Mouse (Mus musculus) left cerebral cortex, adult 2 months (tissue): ENCODE results near the gene Phf21a. TPM values are rescaled to one million over a fixed set of nuclear protein-coding genes. Genes with fewer than 3 reads are reported as not detected.

ENCODE experiments used
- DNase-seq, 2 experiments: peaks; one replicate each; pipeline ENCODE4 v3.0.0; 2021 to 2022; ENCODE audit warnings: low spot score in 2 of 2, mixed read lengths in 1 of 2; ENCODE audit errors: extremely low spot score in 1 of 2
- H3K27ac ChIP-seq: fragments of 200-600 bp; 2 replicates; pipeline ENCODE4 v1.8.1; 2022
- H3K4me3 ChIP-seq: fragments of 200-600 bp; 2 replicates; pipeline ENCODE4 v1.8.1; 2022
- CTCF ChIP-seq: fragments of 200-600 bp; IDR thresholded peaks from 2 replicates; pipeline ENCODE4 v1.8.1; 2022; ENCODE audit warnings: antibody characterized with exemption, mild to moderate bottlenecking, moderate library complexity
- intact Hi-C: fragments of 180-260 bp; cut with DNase I; formaldehyde crosslinking; loops from one replicate; pipeline ENCODE4 v1.15.1; 2025
- total RNA-seq, 2 experiments: library from RNA; stranded (reverse); gene quantifications; 2 replicates each; pipeline ENCODE4 v1.2.3; 2021

The Phf21a gene
- total RNA-seq, 2 experiments from 2014 or later = 124 to 153 TPM

GRCm38 (mm10) chr2:92059481-92060220 is 33.3 kb upstream of the Phf21a start:
- intact Hi-C loops = loop anchor here (5.0 to 10.0 kb wide), 4 partner anchors 112 to 373 kb away; partner anchors contain the start of genes Chrm4, Cry2 and Gm9821
- peak; percentile 75 to 79 for DNase-seq
- Histone ChIP-seq H3K27ac (peak overlapping the region; percentile 97), H3K4me3 (peak overlapping the region; percentile 71)
- no peak; the same call in 1 of the 2 replicates for TF ChIP-seq CTCF

GRCm38 (mm10) chr2:92060291-92060690 is 32.6 kb upstream of the Phf21a start:
- TF ChIP-seq CTCF = no peak
- DNase-seq = no peak
- intact Hi-C loops = loop anchor here (5.0 kb wide), 1 partner anchor 372 kb away; the partner anchor contains the start of gene Cry2

GRCm38 (mm10) chr2:92061337-92061736 is 31.6 kb upstream of the Phf21a start:
- Histone ChIP-seq H3K4me3 (no peak overlapping the region), H3K27ac (no peak overlapping the region)
- no peak for DNase-seq
- TF ChIP-seq CTCF = no peak
- intact Hi-C loops = loop anchor here (5.0 kb wide), 1 partner anchor 371 kb away; the partner anchor contains the start of gene Cry2

More at GRCm38 (mm10) chr2:92060291-92060690, 32.6 kb upstream of the Phf21a start:
- H3K27ac ChIP-seq = peak overlapping the region; percentile 97
- H3K4me3 ChIP-seq = peak overlapping the region; percentile 71

- no peak for TF ChIP-seq CTCF
- Histone ChIP-seq H3K27ac (no peak overlapping the region), H3K4me3 (no peak overlapping the region)
- intact Hi-C loops = loop anchor here (5.0 kb wide), 1 partner anchor 369 kb away; the partner anchor contains the start of gene Cry2
- no peak for DNase-seq
Observed at GRCm38 (mm10) chr2:92063106-92063505, 29.8 kb upstream of the Phf21a start.

- no peak overlapping the region for H3K27ac ChIP-seq
- DNase-seq = no peak
- H3K4me3 ChIP-seq = no peak overlapping the region
- no peak for TF ChIP-seq CTCF
- intact Hi-C loops = no loop called here
Observed at GRCm38 (mm10) chr2:92065269-92065888, 27.5 kb upstream of the Phf21a start.

GRCm38 (mm10) chr2:92065938-92066337 is 27.0 kb upstream of the Phf21a start:
- no peak overlapping the region for H3K27ac ChIP-seq
- DNase-seq = no peak
- intact Hi-C loops = no loop called here
- H3K4me3 ChIP-seq = no peak overlapping the region
- no peak for TF ChIP-seq CTCF

- intact Hi-C loops = no loop called here
- no peak for DNase-seq
- no peak overlapping the region for H3K27ac ChIP-seq
- no peak overlapping the region for H3K4me3 ChIP-seq
- TF ChIP-seq CTCF = no peak
Observed at GRCm38 (mm10) chr2:92066899-92067298, 26.0 kb upstream of the Phf21a start.

- H3K4me3 ChIP-seq = no peak overlapping the region
- TF ChIP-seq CTCF = no peak
- no peak overlapping the region for H3K27ac ChIP-seq
- no peak for DNase-seq
- intact Hi-C loops = no loop called here
Observed at GRCm38 (mm10) chr2:92067600-92067999, 25.3 kb upstream of the Phf21a start.

- H3K4me3 ChIP-seq = no peak overlapping the region
- H3K27ac ChIP-seq = no peak overlapping the region
- no peak for TF ChIP-seq CTCF
- DNase-seq = no peak
- intact Hi-C loops = no loop called here
Observed at GRCm38 (mm10) chr2:92069630-92070029, 23.3 kb upstream of the Phf21a start.

- no peak for TF ChIP-seq CTCF
- no peak for DNase-seq
- no peak overlapping the region for H3K27ac ChIP-seq
- H3K4me3 ChIP-seq = no peak overlapping the region
- intact Hi-C loops = no loop called here
Observed at GRCm38 (mm10) chr2:92071143-92071542, 21.8 kb upstream of the Phf21a start.

GRCm38 (mm10) chr2:92076086-92076692 is 16.7 kb upstream of the Phf21a start:
- H3K27ac ChIP-seq = no peak overlapping the region
- no peak overlapping the region for H3K4me3 ChIP-seq
- no peak for TF ChIP-seq CTCF
- intact Hi-C loops = no loop called here
- no peak for DNase-seq

GRCm38 (mm10) chr2:92082196-92082595 is 10.7 kb upstream of the Phf21a start:
- H3K4me3 ChIP-seq = no peak overlapping the region
- intact Hi-C loops = no loop called here
- TF ChIP-seq CTCF = no peak
- H3K27ac ChIP-seq = no peak overlapping the region
- DNase-seq = no peak
